Mouse (Mus musculus): ENCODE measurements at regions not wholly inside any gene's neighbourhood (a gene's known extent, or its start where the extent isn't known, plus 50 kb on each side); places are given as distances from the start of the nearest gene placed in this dataset.

DNA sequence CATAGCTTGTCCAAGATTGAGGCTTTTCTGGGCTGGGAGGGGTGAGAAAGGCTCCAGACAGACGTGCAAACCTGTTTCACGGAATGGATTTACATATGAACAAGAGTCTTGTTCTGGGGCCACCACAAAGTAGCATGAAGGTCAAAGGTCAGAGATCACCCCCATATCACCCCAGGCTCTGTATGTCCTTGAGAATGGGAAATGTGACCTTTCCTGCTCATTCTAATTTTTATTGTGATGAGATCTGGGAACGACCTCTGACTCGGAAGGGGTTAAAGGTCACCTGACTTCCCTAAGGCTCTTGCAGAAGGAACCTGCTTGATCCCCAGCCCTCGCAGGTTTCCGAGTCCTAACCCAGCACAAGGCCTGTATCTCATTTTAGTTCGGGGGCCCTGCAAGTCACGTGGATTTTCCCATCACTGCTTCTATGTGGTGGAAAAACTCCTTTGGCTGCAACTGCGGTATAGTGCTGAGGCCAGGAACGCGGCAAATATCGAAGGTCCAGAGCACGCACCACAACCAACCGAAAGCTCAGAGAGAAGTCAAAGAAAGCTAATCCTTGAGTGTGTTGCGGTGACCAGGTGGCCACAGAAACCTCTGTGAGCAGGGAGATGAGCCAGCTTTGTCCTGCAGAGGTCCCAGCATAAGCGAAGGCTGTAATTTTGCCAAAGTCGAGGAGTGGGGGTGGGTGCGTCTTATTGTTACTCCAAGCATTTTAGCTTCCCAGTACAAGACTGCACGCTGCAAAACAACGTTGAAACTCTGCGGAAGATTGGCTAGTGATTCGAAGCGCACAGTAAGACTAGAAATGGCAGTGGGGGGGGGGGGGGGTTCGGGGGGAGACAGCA is 166.1 kb upstream of the Gm3448 start:
- ATAC-seq (ENCODE audit: low read depth), result peak; percentile 7; the same call in 1 of the 2 replicates
- Histone ChIP-seq H3K9me3 (no peaks in the 10 kb centered on the region), H3K27ac (replicated peaks) (peak overlapping the region; percentile 90), H3K4me2 (peak overlapping the region; percentile 59), H3K36me3 (no peaks in the 10 kb centered on the region), H3K27me3 (no peaks in the 10 kb centered on the region), H3K9ac (peak overlapping the region; percentile 64), H3K4me1 (replicated peaks) (peaks cover 30% of the 10 kb centered on the region), H3K4me3 (peak overlapping the region; percentile 35)
- 25% methylated on average over 24 of the region's 24 CpGs for WGBS

DNA sequence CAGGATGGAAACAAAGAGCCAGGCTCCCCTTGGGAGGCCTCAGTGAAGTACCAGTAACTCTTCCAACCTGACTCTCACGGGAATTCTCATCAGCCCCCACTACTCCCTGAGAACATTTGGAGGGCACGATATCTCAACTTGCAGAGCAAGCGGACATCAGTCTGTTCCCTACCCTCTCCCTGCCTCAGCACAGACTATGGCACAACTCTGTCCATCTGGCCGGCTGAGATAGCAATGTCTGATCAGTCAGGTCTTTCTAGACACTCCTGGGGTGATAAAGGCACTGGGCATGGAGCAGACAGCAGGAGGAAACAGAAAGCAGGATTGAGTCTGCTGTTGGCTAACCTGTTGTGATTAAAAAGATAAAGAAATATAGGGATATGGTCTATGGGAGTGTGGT is 164.5 kb upstream of the Gm3448 start:
- 78% methylated on average over 4 of the region's 4 CpGs for WGBS
- H3K27me3 ChIP-seq, result no peaks in the 10 kb centered on the region
- no peak for ATAC-seq (ENCODE audit: low read depth)
- H3K4me3 ChIP-seq, result no peak overlapping the region
- no peak overlapping the region for H3K4me2 ChIP-seq
- no peaks in the 10 kb centered on the region for H3K36me3 ChIP-seq
- H3K27ac ChIP-seq (replicated peaks), result no peak overlapping the region
- H3K9ac ChIP-seq, result no peak overlapping the region
- peaks cover 37% of the 10 kb centered on the region for H3K4me1 ChIP-seq (replicated peaks)
- H3K9me3 ChIP-seq, result no peaks in the 10 kb centered on the region

DNA sequence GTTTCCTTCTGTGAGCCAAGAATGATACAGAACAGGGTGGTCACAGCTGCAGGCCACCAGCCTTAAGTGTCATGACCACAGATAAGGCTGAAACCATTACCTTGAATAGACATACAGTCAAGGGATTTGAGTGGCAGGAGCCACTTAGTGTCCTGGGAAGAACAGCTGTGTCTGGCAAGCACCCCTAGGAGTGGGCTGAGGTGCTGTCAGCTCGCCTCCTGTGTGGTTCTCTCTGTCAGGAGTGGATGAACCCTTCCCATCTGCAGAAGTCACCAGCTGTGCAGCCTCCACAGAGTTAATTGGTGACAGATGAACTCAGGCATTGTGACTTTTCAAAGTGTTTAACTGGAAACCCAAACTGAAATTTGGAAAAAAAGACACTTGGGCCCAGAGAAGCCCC is 163.2 kb upstream of the Gm3448 start:
- Histone ChIP-seq H3K27me3 (no peaks in the 10 kb centered on the region), H3K27ac (replicated peaks) (no peak overlapping the region), H3K4me2 (no peak overlapping the region), H3K36me3 (no peaks in the 10 kb centered on the region), H3K4me3 (no peak overlapping the region), H3K4me1 (replicated peaks) (peaks cover 39% of the 10 kb centered on the region), H3K9me3 (no peaks in the 10 kb centered on the region), H3K9ac (no peak overlapping the region)
- 37% methylated on average over 1 of the region's 1 CpGs for WGBS
- no peak for ATAC-seq (ENCODE audit: low read depth)

DNA sequence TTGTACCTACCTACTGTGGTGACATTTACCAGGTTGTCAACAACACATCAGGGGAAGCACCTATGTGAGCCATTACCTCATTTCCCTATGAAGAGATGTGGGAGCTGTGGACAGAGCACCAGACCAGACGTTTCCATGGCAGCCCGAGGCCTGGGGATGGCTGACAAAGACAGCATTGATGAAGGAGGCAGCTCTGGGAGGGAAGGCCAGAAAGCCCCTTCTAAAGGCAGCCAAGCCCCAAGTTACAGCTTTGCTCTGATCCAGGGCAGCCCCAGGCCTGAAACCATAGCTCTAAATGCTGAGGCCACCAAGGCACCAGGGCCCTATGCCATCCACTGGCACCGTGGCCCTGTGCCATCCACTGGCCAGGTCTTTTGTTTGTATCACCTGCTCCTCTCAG is 157.9 kb upstream of the Gm3448 start:
- WGBS, result 25% methylated on average over 3 of the region's 3 CpGs
- H3K4me1 ChIP-seq (replicated peaks), result peaks cover 34% of the 10 kb centered on the region
- no peak overlapping the region for H3K4me3 ChIP-seq
- no peaks in the 10 kb centered on the region for H3K36me3 ChIP-seq
- ATAC-seq (ENCODE audit: low read depth), result peak; percentile 44
- H3K9me3 ChIP-seq, result no peaks in the 10 kb centered on the region
- H3K4me2 ChIP-seq, result no peak overlapping the region
- H3K27ac ChIP-seq (replicated peaks), result peak overlapping the region; percentile 28; the same call in 1 of the 2 replicates
- 0 out of 2 replicates have a peak, but pooled peaks cover 2% of the 10 kb centered on the region for H3K27me3 ChIP-seq
- no peak overlapping the region for H3K9ac ChIP-seq

DNA sequence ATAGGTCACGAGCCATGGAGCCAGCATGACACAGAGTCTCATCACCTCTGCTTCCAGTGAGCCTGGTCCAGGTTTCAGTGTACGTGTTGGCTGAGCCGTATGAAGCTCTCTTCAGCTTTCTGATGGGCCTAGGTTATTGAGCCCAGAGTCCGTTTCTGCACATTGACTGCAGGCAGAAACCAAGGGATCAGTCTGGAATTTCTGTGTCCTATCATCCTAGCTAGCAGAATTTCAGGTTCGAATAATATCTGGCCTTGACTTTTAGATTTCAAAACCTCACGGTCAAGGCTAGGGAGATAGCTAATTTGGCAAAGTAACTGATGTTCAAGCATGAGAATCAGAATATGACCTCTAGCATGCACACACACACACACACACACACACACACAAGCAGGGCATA is 156.0 kb upstream of the Gm3448 start:
- Histone ChIP-seq H3K36me3 (no peaks in the 10 kb centered on the region), H3K9ac (no peak overlapping the region), H3K9me3 (no peaks in the 10 kb centered on the region), H3K27me3 (peaks cover 2% of the 10 kb centered on the region; the same call in 1 of the 2 replicates), H3K27ac (replicated peaks) (no peak overlapping the region), H3K4me1 (replicated peaks) (peaks cover 46% of the 10 kb centered on the region), H3K4me3 (no peak overlapping the region), H3K4me2 (no peak overlapping the region)
- WGBS, result 95% methylated on average over 6 of the region's 6 CpGs
- no peak for ATAC-seq (ENCODE audit: low read depth)

GRCm38 (mm10) chr17:15195819-15196218 is 154.5 kb upstream of the Gm3448 start:
- 88% methylated on average over 2 of the region's 2 CpGs for WGBS
- Histone ChIP-seq H3K9ac (no peak overlapping the region), H3K36me3 (no peaks in the 10 kb centered on the region), H3K27me3 (peaks cover 2% of the 10 kb centered on the region; the same call in 1 of the 2 replicates), H3K4me1 (replicated peaks) (peaks cover 39% of the 10 kb centered on the region), H3K27ac (replicated peaks) (no peak overlapping the region), H3K4me3 (no peak overlapping the region), H3K9me3 (no peaks in the 10 kb centered on the region), H3K4me2 (no peak overlapping the region)
- no peak for ATAC-seq (ENCODE audit: low read depth)

- Histone ChIP-seq H3K27me3 (peaks cover 2% of the 10 kb centered on the region; the same call in 1 of the 2 replicates), H3K9ac (peak overlapping the region; percentile 28; the same call in 1 of the 2 replicates), H3K27ac (replicated peaks) (peak overlapping the region; percentile 61), H3K4me1 (replicated peaks) (peaks cover 39% of the 10 kb centered on the region), H3K9me3 (no peaks in the 10 kb centered on the region), H3K4me3 (no peak overlapping the region), H3K4me2 (peak overlapping the region; percentile 15; the same call in 1 of the 2 replicates), H3K36me3 (no peaks in the 10 kb centered on the region)
- peak; percentile 74 for ATAC-seq (ENCODE audit: low read depth)
- 4% methylated on average over 7 of the region's 7 CpGs for WGBS
Observed at GRCm38 (mm10) chr17:15194894-15195461, 153.6 kb upstream of the Gm3448 start.

DNA sequence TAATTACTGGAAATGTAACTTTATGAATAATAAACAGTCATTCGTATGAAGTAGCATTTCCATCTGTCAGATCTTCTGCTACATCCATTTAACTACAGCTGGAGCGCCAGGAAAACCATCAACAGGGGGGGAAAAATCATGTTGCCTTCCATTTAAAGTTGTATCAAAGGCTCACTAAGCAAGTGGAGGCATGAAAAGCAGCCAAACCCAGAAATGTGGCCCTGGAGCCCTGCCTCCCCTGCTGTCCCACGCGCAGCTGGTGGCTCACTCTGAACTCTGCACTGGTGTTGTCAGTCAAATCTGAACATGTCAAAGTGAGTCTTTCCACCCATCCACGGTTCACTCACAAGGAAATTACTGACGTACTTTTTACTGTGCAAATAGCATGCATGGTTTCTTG is 152.5 kb upstream of the Gm3448 start:
- no peak overlapping the region for H3K4me2 ChIP-seq
- H3K9me3 ChIP-seq, result no peaks in the 10 kb centered on the region
- no peak overlapping the region for H3K9ac ChIP-seq
- peaks cover 30% of the 10 kb centered on the region for H3K4me1 ChIP-seq (replicated peaks)
- ATAC-seq (ENCODE audit: low read depth), result no peak
- H3K27ac ChIP-seq (replicated peaks), result no peak overlapping the region
- no peak overlapping the region for H3K4me3 ChIP-seq
- H3K36me3 ChIP-seq, result no peaks in the 10 kb centered on the region
- H3K27me3 ChIP-seq, result peaks cover 2% of the 10 kb centered on the region; the same call in 1 of the 2 replicates
- 70% methylated on average over 6 of the region's 6 CpGs for WGBS

- Histone ChIP-seq H3K4me3 (no peak overlapping the region), H3K36me3 (no peaks in the 10 kb centered on the region), H3K4me2 (no peak overlapping the region), H3K27ac (replicated peaks) (no peak overlapping the region), H3K27me3 (peaks cover 2% of the 10 kb centered on the region; the same call in 1 of the 2 replicates), H3K9me3 (no peaks in the 10 kb centered on the region), H3K9ac (no peak overlapping the region), H3K4me1 (replicated peaks) (peaks cover 25% of the 10 kb centered on the region)
- no peak for ATAC-seq (ENCODE audit: low read depth)
- WGBS, result 52% methylated on average over 7 of the region's 7 CpGs
Observed at GRCm38 (mm10) chr17:15192840-15193239, 151.5 kb upstream of the Gm3448 start.

- no peak overlapping the region for H3K4me2 ChIP-seq
- H3K4me3 ChIP-seq, result no peak overlapping the region
- no peaks in the 10 kb centered on the region for H3K36me3 ChIP-seq
- peak; percentile 70 for ATAC-seq (ENCODE audit: low read depth)
- H3K27ac ChIP-seq (replicated peaks), result no peak overlapping the region
- H3K9me3 ChIP-seq, result no peaks in the 10 kb centered on the region
- no peak overlapping the region for H3K9ac ChIP-seq
- H3K27me3 ChIP-seq, result peaks cover 6% of the 10 kb centered on the region; the same call in 1 of the 2 replicates
- peaks cover 30% of the 10 kb centered on the region for H3K4me1 ChIP-seq (replicated peaks)
- WGBS, result 2% methylated on average over 5 of the region's 5 CpGs
Observed at GRCm38 (mm10) chr17:15185217-15185616, 143.9 kb upstream of the Gm3448 start.

- Histone ChIP-seq H3K27ac (replicated peaks) (no peak overlapping the region), H3K4me2 (no peak overlapping the region), H3K4me1 (replicated peaks) (peaks cover 40% of the 10 kb centered on the region), H3K9ac (no peak overlapping the region), H3K4me3 (no peak overlapping the region), H3K27me3 (peaks cover 6% of the 10 kb centered on the region; the same call in 1 of the 2 replicates), H3K9me3 (no peaks in the 10 kb centered on the region), H3K36me3 (no peaks in the 10 kb centered on the region)
- no peak for ATAC-seq (ENCODE audit: low read depth)
- WGBS, result 75% methylated on average over 6 of the region's 6 CpGs
Observed at GRCm38 (mm10) chr17:15183800-15184199, 142.5 kb upstream of the Gm3448 start.

DNA sequence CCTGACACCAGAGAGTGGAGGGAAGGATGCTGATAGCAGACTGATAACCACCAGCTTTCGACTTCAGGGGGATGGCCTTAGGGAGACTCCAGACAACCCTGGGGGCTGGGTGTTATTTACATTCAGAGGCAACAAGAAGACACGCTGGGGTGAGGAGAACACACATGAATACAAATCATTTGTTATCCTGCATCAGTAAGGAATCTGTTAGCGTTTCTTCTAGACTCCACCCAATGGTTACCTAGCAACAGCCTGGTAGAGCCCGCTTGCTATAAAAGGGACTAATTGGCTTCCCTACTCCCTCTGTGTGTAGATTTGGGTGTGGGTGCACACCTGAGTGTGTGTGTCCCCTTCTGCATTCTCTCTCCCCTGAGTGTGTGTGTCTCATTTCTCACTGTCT is 140.8 kb upstream of the Gm3448 start:
- Histone ChIP-seq H3K4me3 (no peak overlapping the region), H3K9ac (no peak overlapping the region), H3K27me3 (peaks cover 6% of the 10 kb centered on the region; the same call in 1 of the 2 replicates), H3K9me3 (no peaks in the 10 kb centered on the region), H3K4me1 (replicated peaks) (peaks cover 40% of the 10 kb centered on the region), H3K27ac (replicated peaks) (no peak overlapping the region), H3K4me2 (no peak overlapping the region), H3K36me3 (no peaks in the 10 kb centered on the region)
- WGBS, result 11% methylated on average over 4 of the region's 4 CpGs
- 0 out of 2 replicates have a peak, but pooled peaks have one; percentile 19 for ATAC-seq (ENCODE audit: low read depth)
